Mouse (Mus musculus) ovary, postnatal 36 days (tissue): ENCODE measurements around the gene Snx30.

Source experiments
- DNase-seq: peaks from one replicate; pipeline ENCODE4 v3.0.0; 2022; ENCODE audit warnings: low spot score, mixed read lengths

The Snx30 gene

DNA sequence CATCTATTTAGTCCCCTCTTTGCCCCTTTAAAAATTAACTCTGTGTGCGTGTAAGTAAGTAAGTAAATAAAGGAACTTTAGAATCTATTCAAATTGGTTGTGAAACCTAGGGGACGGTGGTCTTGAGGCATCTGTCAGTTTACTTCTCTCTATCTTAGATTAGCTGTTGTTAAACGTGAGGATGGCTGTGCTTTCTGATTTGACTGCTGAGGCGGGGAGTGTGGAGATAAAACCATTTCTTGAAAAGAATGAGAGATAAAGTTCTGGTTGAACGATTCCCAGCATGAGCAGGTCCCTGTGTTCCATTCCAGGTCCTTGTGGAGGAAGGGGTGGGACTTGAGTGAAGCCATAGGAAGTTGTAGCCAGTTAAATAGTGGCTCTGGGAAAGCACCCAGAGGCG, 67.6 kb downstream of the Snx30 start:
- DNase-seq: no peak

DNA sequence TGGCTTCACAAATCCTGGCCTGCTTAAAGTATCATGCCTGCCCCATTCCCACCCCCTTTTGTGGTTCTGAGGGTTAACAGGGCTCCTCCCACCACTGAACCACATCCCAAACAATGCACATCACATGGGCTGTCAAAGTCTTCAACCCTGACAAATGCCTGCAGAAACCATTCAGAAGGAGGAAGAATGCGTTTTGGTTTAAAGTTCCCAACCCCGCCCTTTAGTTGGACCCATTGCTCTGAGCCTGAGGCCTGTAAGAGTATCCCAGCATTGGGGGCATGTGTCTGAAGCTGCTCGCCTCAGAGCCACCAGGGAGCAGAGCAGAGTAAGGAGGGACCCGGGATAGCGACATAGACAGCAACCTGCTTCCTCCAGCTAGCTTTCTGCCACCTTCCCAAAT, 68.2 kb downstream of the Snx30 start:
- no peak for DNase-seq

- no peak for DNase-seq
Observed at GRCm38 (mm10) chr4:59876570-59876969, 70.9 kb downstream of the Snx30 start.

DNA sequence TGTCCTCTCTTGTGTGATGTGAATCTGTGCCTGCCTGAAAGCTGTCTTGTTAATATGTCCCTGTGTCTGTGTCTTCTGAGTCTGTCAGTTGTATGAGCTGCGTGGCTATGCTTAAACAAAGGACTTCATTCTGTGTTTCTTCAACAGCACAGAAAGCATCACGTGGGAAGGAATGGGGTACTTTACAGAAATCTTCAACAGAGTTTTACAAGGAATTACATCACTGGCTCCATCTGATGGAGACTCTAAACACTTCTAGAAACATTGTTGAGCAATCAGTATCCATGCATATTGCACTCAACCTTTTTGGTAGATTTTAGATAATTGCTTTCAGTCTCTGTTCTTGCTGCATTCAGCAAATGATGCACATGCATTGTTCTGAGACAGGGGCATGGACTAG, 71.4 kb downstream of the Snx30 start:
- no peak for DNase-seq

DNA sequence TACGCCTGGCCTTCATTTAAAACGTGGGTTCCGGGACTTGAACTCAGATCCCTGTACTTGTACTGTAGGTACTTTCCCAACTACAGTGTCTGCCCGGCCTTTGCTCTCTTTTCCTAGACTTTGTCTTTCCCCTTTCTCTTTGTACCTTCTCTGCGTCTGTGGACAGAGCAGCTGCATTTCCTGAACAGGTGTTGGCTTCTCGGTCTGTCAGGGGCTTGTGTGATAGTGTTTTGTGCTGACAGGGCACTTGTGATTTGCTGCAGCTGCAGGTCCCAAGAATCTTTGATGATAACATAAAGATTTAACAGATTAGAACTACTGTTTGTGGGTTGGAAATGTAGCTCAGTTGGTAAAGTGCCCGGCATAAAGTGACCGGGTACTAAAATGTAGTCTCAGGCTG, 73.0 kb downstream of the Snx30 start:
- DNase-seq: no peak

GRCm38 (mm10) chr4:59879444-59879843, 73.8 kb downstream of the Snx30 start:
- no peak for DNase-seq

- DNase-seq: no peak
Observed at GRCm38 (mm10) chr4:59880725-59881124, 75.1 kb downstream of the Snx30 start.

GRCm38 (mm10) chr4:59881210-59881609, 75.6 kb downstream of the Snx30 start:
- DNase-seq: no peak

- DNase-seq: no peak
Observed at GRCm38 (mm10) chr4:59884136-59884696, 78.6 kb downstream of the Snx30 start.

- DNase-seq: no peak
Observed at GRCm38 (mm10) chr4:59886281-59886680, 80.6 kb downstream of the Snx30 start.

DNA sequence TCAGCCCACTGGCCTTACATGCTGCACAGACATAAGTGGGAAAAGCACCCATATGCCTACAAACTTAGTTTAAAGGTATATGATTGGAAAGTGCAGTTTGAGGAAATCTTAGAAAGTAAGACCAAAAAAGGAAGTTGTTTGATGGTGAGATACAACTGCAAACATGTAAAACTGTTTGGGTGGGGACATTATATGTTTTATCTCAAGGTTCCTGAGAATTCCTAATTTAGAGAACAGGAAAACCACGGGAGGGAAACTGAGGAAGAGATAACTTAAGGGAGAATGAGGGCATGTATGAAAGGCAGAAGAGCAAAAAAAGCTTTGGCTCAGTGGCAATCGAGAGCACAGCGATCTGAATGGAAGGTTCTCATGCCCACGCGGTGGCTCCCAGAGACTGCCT, 81.4 kb downstream of the Snx30 start:
- DNase-seq: no peak

DNA sequence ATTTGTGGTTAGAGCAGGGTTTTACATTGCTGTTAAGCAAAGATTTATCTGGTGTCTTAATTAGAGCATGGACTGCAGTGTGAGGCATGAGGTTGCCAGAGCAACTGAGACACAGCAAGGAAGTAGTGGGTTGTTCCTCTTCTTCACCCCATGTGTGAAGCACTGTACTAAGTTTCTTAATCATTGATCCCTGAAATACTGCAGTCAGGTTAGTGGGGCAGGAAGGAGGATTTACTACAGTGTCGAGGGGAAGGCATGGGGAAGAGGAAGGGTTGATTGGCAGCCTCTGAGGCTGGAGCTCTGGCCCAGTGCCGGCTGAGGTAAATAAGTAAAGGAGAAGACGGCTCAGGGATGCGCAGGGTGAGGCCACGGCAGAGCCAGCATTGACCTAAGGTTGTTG, 82.4 kb downstream of the Snx30 start:
- no peak for DNase-seq

DNA sequence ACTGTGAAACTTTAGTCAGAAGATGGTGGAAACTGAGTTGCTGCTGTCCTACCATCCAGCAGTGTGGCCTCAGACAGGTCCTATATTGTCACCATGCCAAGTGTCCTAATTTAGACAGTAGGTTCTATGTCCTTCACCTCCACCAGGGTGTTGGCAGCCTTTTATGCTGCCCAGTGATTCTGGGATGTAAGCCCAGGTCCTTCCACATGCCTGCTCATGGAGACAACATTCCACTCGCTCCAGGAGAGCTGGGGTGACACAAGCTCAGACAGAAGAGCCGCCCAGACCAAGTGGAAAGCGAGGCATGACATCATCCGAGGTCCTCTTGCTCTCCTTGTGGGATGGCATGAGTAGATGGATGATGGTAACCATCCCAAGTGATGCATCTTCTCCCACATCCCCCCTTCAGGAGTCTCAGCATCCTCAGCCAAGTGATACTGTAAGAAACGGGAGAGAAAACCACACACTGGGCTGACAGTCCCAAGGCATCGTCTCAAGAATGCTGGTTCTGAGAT, 84.5 kb downstream of the Snx30 start:
- DNase-seq: no peak

GRCm38 (mm10) chr4:59891723-59892416, 86.2 kb downstream of the Snx30 start:
- no peak for DNase-seq

GRCm38 (mm10) chr4:59892731-59893130, 87.1 kb downstream of the Snx30 start:
- no peak for DNase-seq

DNA sequence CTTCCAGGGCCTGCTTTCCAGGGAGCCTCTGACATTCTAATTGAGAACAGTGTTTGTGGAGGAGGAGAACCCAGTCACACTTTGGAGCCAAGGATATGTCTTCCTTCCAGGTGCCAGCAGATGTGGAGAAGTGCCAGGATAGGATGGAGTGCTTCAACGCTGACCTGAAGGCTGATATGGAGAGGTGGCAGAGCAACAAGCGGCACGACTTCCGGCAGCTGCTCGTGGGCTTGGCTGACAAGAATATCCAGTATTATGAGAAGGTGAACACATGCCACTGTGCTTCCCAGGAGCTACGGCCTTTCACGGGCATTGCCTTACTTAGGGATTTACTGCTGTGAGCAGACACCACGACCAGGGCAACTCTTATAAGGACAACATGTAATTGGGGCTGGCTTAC, 88.8 kb downstream of the Snx30 start:
- no peak for DNase-seq

DNA sequence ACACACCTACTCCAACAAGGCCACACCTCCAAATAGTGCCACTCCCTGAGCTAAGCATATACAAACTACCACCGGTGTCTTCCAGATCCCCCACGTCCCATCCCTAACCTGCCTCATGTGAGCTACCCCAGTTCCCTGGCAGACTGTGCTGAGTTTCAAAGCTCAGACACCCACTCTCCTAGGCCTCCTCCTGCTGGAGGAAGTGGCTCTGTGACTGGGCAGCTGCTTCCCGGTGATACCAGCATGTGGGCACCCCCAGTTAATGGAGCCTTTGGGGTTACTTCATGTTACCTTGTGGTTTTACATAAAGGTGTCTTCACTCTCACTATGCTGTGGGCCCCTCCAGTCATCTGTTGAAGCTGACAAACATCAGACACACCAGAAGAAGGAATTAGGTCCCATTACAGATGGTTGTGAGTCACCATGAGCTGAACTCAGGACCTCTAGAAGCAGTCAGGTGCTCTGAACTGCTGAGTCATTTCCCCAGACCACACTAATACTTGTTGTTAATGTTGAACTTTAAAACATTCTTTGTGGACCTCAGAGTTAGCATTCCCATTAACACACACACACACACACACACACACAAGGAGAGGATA, 89.4 kb downstream of the Snx30 start:
- DNase-seq: no peak

DNA sequence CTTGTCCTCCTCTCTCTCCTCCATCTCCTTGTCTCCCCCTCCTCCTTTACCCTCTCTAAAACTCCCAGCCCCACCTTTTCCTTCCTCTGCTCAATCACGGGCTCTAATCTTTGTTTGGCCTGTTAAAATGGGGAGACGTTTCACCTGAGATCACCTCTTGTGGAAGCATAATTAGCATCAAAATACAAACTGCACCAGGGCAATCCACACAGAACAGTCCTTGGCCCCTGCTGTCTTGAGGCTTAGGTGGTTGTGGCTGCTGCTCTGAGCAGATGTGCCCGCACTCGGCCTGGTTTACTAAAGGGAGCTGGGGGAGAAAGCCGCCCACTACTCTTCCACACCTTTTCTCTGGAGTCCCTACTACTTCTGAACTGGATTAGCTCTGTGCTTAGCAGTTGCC, 90.4 kb downstream of the Snx30 start:
- no peak for DNase-seq

DNA sequence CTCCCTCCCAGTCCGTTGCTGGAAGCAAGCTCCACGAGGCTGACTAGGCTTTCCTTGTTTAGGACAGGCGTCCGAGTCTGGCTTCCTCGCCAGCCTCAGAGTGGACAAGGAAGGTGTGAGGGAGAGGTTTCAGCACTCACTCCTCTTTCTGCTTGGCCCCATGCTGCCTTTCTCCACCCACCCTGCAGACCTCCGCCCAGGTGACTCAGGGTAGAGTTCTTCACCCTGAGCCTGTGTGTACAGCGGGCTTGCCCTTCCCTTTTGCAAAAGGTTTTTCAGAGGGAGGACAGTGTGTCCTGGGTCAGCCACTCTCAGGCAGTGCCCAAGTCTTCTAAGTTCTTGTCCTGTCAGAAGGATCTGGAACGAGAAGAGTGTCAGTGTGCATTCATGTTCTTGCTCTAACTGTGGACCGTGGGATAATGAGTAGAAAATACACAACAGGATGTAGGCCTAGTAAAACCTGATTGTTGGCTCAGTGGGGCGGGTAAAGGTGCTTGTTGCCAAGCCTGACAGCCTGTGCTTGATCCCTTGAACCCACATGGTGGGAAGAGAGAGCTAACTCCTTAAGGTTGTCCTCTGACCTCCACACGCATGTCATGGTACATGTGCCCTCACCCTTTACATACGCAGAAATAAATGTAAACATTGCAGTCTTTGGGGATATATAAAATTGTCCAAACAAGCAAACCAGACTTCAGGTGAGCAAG, 92.3 kb downstream of the Snx30 start:
- DNase-seq: no peak

DNA sequence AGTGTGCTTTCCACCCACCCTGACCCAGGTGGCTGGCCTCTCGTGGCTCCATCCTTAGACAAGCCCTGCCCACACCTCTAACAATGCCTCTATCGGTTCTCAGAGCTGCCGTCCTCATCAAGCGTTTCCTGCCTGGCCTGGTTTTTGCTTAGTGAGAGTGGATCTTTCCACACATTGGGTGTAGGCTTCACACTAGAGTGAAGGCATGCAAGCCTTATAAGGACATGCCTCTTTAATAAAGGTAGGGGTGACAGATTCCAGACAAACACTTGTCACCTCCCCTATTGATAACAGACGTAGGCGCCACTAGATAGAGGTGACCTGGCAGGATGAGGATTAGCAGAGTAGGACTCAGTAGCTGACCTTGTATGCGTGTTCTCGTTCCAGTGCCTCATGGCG, 92.9 kb downstream of the Snx30 start:
- no peak for DNase-seq

DNA sequence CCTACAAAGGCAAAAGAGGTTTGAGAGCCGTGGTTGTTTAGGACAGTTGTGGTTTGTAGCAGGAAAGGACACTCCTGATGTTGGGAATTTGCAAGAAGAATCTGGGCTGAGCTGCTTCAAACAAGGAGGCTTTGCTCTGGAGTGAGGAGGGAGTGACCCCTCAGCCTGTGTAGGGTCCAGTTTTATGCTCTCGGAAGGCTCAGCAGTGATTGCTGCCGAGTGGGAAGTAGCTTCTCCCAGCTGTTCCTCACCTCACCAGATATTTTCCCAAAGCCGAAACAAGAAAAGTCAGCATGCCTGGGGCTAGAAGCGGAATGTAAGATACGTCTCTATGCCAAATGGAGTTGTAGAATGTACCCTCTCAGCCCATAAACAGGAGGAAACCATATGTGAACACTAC, 96.2 kb downstream of the Snx30 start:
- DNase-seq: no peak

DNA sequence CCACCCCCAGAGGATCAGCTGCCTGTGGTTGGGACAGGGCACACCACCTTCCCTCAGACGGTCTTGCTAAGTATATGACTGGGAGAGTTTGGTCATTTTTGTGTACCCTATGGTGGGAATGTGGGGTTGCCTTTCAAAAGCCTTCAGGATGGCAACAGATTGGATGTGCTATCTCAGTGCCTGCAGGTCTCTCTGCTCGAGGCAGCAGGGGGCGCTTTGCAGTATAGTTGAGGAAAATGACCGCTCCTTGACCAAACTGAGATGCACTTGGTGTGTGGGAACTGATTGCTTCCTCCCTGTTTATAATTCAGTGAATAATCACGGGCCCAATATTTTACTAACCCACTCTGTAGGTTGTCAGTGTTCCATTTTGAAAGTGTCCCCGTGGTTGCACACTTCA, 96.9 kb downstream of the Snx30 start:
- DNase-seq: no peak

- DNase-seq: no peak
Observed at GRCm38 (mm10) chr4:59907092-59907491, 101.5 kb downstream of the Snx30 start.
